Mouse (Mus musculus): ENCODE measurements around the gene Tacc2. TPM values are rescaled to one million over a fixed set of nuclear protein-coding genes. Genes with fewer than 3 reads are reported as not detected.
A peak's percentile ranks its signal among the peaks of the same experiment; 100 is the strongest.

The Tacc2 gene
- polyA plus RNA-seq, 1 experiment from 2014 or later, result 72.4 TPM

DNA sequence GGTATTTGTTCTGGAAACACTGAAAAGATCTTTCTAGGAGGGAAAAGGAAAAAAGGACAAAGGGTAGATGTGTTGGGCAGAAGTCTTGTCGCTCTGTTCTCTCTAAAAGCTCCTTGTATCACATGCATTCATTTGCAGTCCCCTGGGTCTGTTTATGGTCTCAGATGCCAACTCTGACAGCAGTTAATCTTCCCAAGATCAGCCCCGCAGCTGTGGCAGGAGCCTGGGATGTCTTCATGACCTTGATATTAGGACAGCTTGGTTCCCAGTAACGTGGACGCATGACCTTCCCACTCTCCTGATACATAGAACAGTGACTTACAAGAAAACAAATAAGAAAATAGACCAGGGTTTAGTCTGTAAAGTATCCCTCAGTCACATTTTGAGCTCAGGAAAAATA, 36.7 kb downstream of the Tacc2 start:
- 46% methylated on average over 4 of the region's 4 CpGs for whole genome bisulfite sequencing

GRCm38 (mm10) chr7:130617591-130617990, 40.4 kb downstream of the Tacc2 start:
- DNase-seq (peak; percentile 57), ATAC-seq (ENCODE audit: low FRiP score, low TSS enrichment) (no peak)
- H3K9ac ChIP-seq (replicated peaks; ENCODE audit: low read length), result no peak overlapping the region
- H3K9me3 ChIP-seq (ENCODE audit: control insufficient read depth, low read length), result no peaks in the 10 kb centered on the region
- no peak overlapping the region for H3K4me3 ChIP-seq (replicated peaks; ENCODE audit: low read depth, low read length)
- no peak overlapping the region for H3K27ac ChIP-seq (replicated peaks; ENCODE audit: low read depth, low read length)
- H3K4me2 ChIP-seq (ENCODE audit: low read length), result no peak overlapping the region
- WGBS, result 27% methylated on average over 3 of the region's 3 CpGs
- H3K27me3 ChIP-seq (ENCODE audit: control insufficient read depth, insufficient read depth, low read length), result no peaks in the 10 kb centered on the region
- H3K4me1 ChIP-seq (ENCODE audit: control insufficient read depth, insufficient read depth, low read length), result no peaks in the 10 kb centered on the region
- no peaks in the 10 kb centered on the region for H3K36me3 ChIP-seq (ENCODE audit: control insufficient read depth, insufficient read depth, low read length)

More for the DNA sequence above, 36.7 kb downstream of the Tacc2 start:
- no peak overlapping the region for H3K9ac ChIP-seq (replicated peaks; ENCODE audit: low read length)
- no peak overlapping the region for H3K27ac ChIP-seq (replicated peaks; ENCODE audit: low read depth, low read length)
- no peaks in the 10 kb centered on the region for H3K4me1 ChIP-seq (ENCODE audit: control insufficient read depth, insufficient read depth, low read length)
- DNase-seq (no peak), ATAC-seq (ENCODE audit: low FRiP score, low TSS enrichment) (no peak)
- H3K27me3 ChIP-seq (ENCODE audit: control insufficient read depth, insufficient read depth, low read length), result no peaks in the 10 kb centered on the region
- no peak overlapping the region for H3K4me2 ChIP-seq (ENCODE audit: low read length)
- no peak overlapping the region for H3K4me3 ChIP-seq (replicated peaks; ENCODE audit: low read depth, low read length)
- no peaks in the 10 kb centered on the region for H3K9me3 ChIP-seq (ENCODE audit: control insufficient read depth, low read length)
- no peaks in the 10 kb centered on the region for H3K36me3 ChIP-seq (ENCODE audit: control insufficient read depth, insufficient read depth, low read length)

DNA sequence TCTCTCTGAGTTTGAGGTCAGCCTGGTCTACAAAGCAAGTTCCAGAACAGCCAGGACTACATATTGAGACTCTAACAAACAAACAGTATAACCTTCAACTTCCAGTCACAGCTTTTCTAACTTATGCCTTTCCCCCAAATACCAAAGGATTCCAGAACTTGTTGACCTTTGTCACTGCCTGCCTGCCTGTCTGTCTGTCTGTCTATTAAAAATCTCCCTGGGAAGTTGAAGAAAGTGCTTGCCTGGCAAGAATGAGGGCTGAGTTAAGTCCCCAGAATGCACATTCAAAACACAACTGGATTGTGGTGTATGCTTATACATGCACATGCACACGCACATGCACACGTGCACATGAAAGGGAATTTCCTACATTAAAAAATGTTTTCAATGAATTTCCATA, 43.8 kb downstream of the Tacc2 start:
- Histone ChIP-seq H3K27me3 (ENCODE audit: control insufficient read depth, insufficient read depth, low read length) (no peaks in the 10 kb centered on the region), H3K27ac (replicated peaks; ENCODE audit: low read depth, low read length) (no peak overlapping the region), H3K9me3 (ENCODE audit: control insufficient read depth, low read length) (no peaks in the 10 kb centered on the region), H3K4me3 (replicated peaks; ENCODE audit: low read depth, low read length) (no peak overlapping the region), H3K4me2 (ENCODE audit: low read length) (no peak overlapping the region), H3K36me3 (ENCODE audit: control insufficient read depth, insufficient read depth, low read length) (no peaks in the 10 kb centered on the region), H3K9ac (replicated peaks; ENCODE audit: low read length) (no peak overlapping the region), H3K4me1 (ENCODE audit: control insufficient read depth, insufficient read depth, low read length) (no peaks in the 10 kb centered on the region)
- no peak for DNase-seq
- ATAC-seq (ENCODE audit: low FRiP score, low TSS enrichment), result no peak
- WGBS, result 97% methylated on average over 2 of the region's 2 CpGs

DNA sequence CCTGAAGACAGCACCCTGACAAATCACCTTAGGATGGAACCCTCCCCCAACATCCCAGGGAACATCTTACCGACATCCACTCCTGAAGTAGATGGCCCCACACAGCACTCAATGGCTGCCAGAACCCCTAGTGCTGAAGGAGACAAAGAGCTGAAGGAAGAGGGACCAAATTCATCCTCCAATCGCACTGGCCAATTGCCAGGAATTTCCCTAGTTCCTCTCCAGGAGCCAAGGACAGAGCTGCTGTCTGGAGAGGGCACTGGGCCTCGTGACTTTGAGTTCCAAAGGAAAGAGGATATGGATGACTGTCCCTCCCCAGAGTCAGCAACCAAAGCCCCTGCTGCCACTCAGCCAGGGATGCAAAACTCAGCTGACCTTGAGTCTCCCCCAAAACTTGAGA, 44.7 kb downstream of the Tacc2 start:
- Histone ChIP-seq H3K4me3 (replicated peaks; ENCODE audit: low read depth, low read length) (no peak overlapping the region), H3K4me1 (ENCODE audit: control insufficient read depth, insufficient read depth, low read length) (no peaks in the 10 kb centered on the region), H3K36me3 (ENCODE audit: control insufficient read depth, insufficient read depth, low read length) (no peaks in the 10 kb centered on the region), H3K9me3 (ENCODE audit: control insufficient read depth, low read length) (no peaks in the 10 kb centered on the region), H3K27ac (replicated peaks; ENCODE audit: low read depth, low read length) (no peak overlapping the region), H3K9ac (replicated peaks; ENCODE audit: low read length) (no peak overlapping the region), H3K4me2 (ENCODE audit: low read length) (no peak overlapping the region), H3K27me3 (ENCODE audit: control insufficient read depth, insufficient read depth, low read length) (no peaks in the 10 kb centered on the region)
- no peak for DNase-seq
- WGBS, result 66% methylated on average over 3 of the region's 3 CpGs
- no peak for ATAC-seq (ENCODE audit: low FRiP score, low TSS enrichment)

DNA sequence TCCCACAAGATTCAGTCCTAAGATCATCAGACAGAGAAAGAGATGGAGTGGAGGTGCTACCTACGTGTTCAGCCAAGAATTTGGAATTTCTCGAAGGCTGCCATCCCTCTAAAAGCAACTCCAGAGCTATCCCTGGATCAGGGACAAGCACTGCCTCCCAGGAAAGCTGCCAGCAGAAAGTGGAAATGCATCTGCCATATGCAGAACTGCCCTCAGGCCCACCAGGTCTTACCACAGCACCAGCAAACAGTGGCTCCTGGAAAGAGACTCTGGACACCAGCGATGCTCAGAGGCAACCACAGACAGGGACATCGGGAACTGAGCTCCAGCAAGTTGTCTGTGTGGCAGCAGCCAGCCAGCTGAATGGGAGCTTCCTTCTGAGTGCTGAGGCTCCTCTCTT, 45.1 kb downstream of the Tacc2 start:
- Histone ChIP-seq H3K4me3 (replicated peaks; ENCODE audit: low read depth, low read length) (no peak overlapping the region), H3K9me3 (ENCODE audit: control insufficient read depth, low read length) (no peaks in the 10 kb centered on the region), H3K4me2 (ENCODE audit: low read length) (no peak overlapping the region), H3K4me1 (ENCODE audit: control insufficient read depth, insufficient read depth, low read length) (no peaks in the 10 kb centered on the region), H3K27me3 (ENCODE audit: control insufficient read depth, insufficient read depth, low read length) (no peaks in the 10 kb centered on the region), H3K27ac (replicated peaks; ENCODE audit: low read depth, low read length) (no peak overlapping the region), H3K9ac (replicated peaks; ENCODE audit: low read length) (no peak overlapping the region), H3K36me3 (ENCODE audit: control insufficient read depth, insufficient read depth, low read length) (no peaks in the 10 kb centered on the region)
- ATAC-seq (ENCODE audit: low FRiP score, low TSS enrichment) (no peak), DNase-seq (no peak)
- WGBS, result 89% methylated on average over 4 of the region's 4 CpGs

DNA sequence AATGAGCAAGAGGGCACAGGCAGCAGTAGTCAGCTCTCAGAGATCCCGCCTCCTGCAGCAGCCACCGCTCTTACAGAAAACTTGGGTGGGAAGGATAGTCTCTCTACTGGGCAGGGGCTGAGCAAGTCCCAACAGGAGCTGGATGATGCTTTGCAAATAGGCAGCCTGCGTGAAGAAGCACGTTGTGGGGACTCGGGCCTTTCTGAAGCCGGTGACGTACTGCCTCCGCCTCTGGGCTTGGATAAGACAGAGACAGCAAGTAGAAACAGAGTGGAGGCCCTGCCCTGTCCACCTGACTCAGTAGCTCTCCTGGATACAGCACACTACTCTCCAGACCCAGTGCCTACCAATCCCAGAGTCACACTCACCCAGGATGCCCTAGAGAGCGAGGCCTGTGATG, 47.1 kb downstream of the Tacc2 start:
- DNase-seq, result no peak
- Histone ChIP-seq H3K4me3 (replicated peaks; ENCODE audit: low read depth, low read length) (no peak overlapping the region), H3K27me3 (ENCODE audit: control insufficient read depth, insufficient read depth, low read length) (no peaks in the 10 kb centered on the region), H3K4me1 (ENCODE audit: control insufficient read depth, insufficient read depth, low read length) (no peaks in the 10 kb centered on the region), H3K9ac (replicated peaks; ENCODE audit: low read length) (no peak overlapping the region), H3K36me3 (ENCODE audit: control insufficient read depth, insufficient read depth, low read length) (no peaks in the 10 kb centered on the region), H3K9me3 (ENCODE audit: control insufficient read depth, low read length) (no peaks in the 10 kb centered on the region), H3K4me2 (ENCODE audit: low read length) (no peak overlapping the region), H3K27ac (replicated peaks; ENCODE audit: low read depth, low read length) (no peak overlapping the region)
- 88% methylated on average over 9 of the region's 9 CpGs for WGBS
- ATAC-seq (ENCODE audit: low FRiP score, low TSS enrichment), result no peak

- Histone ChIP-seq H3K4me2 (ENCODE audit: low read length) (no peak overlapping the region), H3K4me3 (replicated peaks; ENCODE audit: low read depth, low read length) (no peak overlapping the region), H3K27ac (replicated peaks; ENCODE audit: low read depth, low read length) (no peak overlapping the region), H3K27me3 (ENCODE audit: control insufficient read depth, insufficient read depth, low read length) (no peaks in the 10 kb centered on the region), H3K4me1 (ENCODE audit: control insufficient read depth, insufficient read depth, low read length) (no peaks in the 10 kb centered on the region), H3K36me3 (ENCODE audit: control insufficient read depth, insufficient read depth, low read length) (no peaks in the 10 kb centered on the region), H3K9me3 (ENCODE audit: control insufficient read depth, low read length) (no peaks in the 10 kb centered on the region), H3K9ac (replicated peaks; ENCODE audit: low read length) (no peak overlapping the region)
- DNase-seq, result no peak
- WGBS, result 81% methylated on average over 7 of the region's 7 CpGs
- ATAC-seq (ENCODE audit: low FRiP score, low TSS enrichment), result no peak
Observed at GRCm38 (mm10) chr7:130625361-130625760, 48.1 kb downstream of the Tacc2 start.

DNA sequence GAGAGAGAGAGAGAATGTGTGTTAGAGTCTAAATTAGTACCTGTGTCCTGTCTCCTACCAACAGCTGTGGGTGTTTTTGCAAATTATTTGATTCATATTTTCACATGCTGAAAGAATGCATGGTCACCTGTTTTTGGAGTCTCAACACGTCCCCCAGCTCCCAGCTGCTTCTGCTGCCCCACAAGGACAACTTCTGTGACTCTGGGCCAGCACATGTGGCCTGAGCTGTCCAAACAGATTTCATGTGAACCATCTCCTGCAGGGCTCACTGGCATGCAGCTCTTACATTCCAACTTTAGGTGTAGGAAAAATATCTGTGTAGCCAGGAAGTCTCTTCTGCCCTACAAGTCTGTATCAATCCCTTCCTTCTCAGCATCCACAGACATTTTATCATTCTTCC, 51.4 kb downstream of the Tacc2 start:
- 62% methylated on average over 1 of the region's 1 CpGs for WGBS
- Histone ChIP-seq H3K9ac (replicated peaks; ENCODE audit: low read length) (no peak overlapping the region), H3K4me1 (ENCODE audit: control insufficient read depth, insufficient read depth, low read length) (no peaks in the 10 kb centered on the region), H3K9me3 (ENCODE audit: control insufficient read depth, low read length) (no peaks in the 10 kb centered on the region), H3K27me3 (ENCODE audit: control insufficient read depth, insufficient read depth, low read length) (no peaks in the 10 kb centered on the region), H3K4me3 (replicated peaks; ENCODE audit: low read depth, low read length) (no peak overlapping the region), H3K36me3 (ENCODE audit: control insufficient read depth, insufficient read depth, low read length) (no peaks in the 10 kb centered on the region), H3K27ac (replicated peaks; ENCODE audit: low read depth, low read length) (no peak overlapping the region), H3K4me2 (ENCODE audit: low read length) (no peak overlapping the region)
- DNase-seq (no peak), ATAC-seq (ENCODE audit: low FRiP score, low TSS enrichment) (no peak)

GRCm38 (mm10) chr7:130629999-130630398, 52.8 kb downstream of the Tacc2 start:
- no peak overlapping the region for H3K4me2 ChIP-seq (ENCODE audit: low read length)
- no peak overlapping the region for H3K4me3 ChIP-seq (replicated peaks; ENCODE audit: low read depth, low read length)
- no peak for ATAC-seq (ENCODE audit: low FRiP score, low TSS enrichment)
- no peak for DNase-seq
- H3K27ac ChIP-seq (replicated peaks; ENCODE audit: low read depth, low read length), result no peak overlapping the region
- H3K9me3 ChIP-seq (ENCODE audit: control insufficient read depth, low read length), result no peaks in the 10 kb centered on the region
- no peak overlapping the region for H3K9ac ChIP-seq (replicated peaks; ENCODE audit: low read length)
- no peaks in the 10 kb centered on the region for H3K4me1 ChIP-seq (ENCODE audit: control insufficient read depth, insufficient read depth, low read length)
- 95% methylated on average over 7 of the region's 7 CpGs for WGBS
- no peaks in the 10 kb centered on the region for H3K36me3 ChIP-seq (ENCODE audit: control insufficient read depth, insufficient read depth, low read length)
- no peaks in the 10 kb centered on the region for H3K27me3 ChIP-seq (ENCODE audit: control insufficient read depth, insufficient read depth, low read length)
